Mouse (Mus musculus) lung, adult 10 weeks (tissue): ENCODE data around the gene Srsf1. TPM values are rescaled to one million over a fixed set of nuclear protein-coding genes. Genes with fewer than 3 reads are reported as not detected.

ENCODE experiments used
- polyA plus RNA-seq: library from polyadenylated mRNA; stranded (reverse); fragments of 350-450 nt; fragmentation: Illumina TruSeq; extraction: RNeasy Lipid Tissue Mini Kit (QIAGEN cat#74804); gene quantifications from one replicate; pipeline ENCODE4 v1.2.3, GENCODE M21; 2014; ENCODE audit warnings: low read depth, low replicate concordance; ENCODE audit not compliant: insufficient read depth

Gene Srsf1
- 79.3 TPM for polyA plus RNA-seq

GRCm38 (mm10) chr11:88046944-88047794 lies at the start of gene Srsf1:
TSS of gene Srsf1 (plus strand) at chr11:88047373.

GRCm38 (mm10) chr11:88067586-88068410 lies 20.6 kb downstream of the Srsf1 start, which contains the start of gene Vezf1:
TSS of gene Vezf1 (plus strand) at chr11:88068279.

DNA sequence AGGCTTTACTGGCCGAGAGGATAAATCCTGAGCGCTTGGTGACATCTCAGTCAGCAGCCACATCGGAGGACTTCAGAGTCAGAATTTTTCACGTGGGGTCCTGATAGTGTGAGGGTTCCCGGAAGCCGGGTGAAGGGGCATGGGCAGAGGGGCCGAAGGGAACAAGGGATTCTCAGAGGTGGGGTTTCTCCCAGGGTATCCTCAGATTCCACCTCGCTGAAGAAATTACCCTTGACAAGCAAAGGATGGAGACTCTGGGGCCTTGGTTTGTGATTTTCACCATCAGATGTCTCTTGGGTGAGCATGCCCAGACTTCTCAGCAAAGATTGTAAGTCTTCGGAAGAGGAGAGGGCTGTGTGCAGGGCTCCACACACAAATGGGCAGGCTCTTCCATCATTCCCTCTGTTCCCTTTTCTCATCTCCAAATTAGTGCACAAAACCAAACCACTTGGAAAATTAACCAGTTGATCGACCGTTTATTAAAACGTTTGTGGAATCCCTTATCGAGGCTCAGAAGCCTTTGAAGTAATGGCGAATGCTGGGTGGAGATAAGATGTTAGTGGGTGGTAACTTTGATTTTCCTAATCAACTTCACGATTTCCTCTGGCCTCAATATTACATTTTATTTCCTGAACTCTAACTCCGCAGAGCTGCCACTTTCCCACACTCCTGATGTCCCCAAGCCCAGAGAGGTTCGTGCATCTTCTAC lies 51.0 kb downstream of the Srsf1 start, which contains the start of gene Cuedc1:
Gene Cuedc1 (plus strand): TSS at position 38 of the 709 bp plus-strand sequence.

Other genes with a start within 250 kb of the Srsf1 start
- gene Lpo, start 219.1 kb upstream of the Srsf1 start, polyA plus RNA-seq: not detected
- 2.8 TPM for gene Mks1, start 194.2 kb upstream of the Srsf1 start, polyA plus RNA-seq
- not detected for gene Epx, start 171.8 kb upstream of the Srsf1 start, polyA plus RNA-seq
- gene Olfr462, start 155.1 kb upstream of the Srsf1 start, polyA plus RNA-seq: not detected
- gene Olfr463, start 150.0 kb upstream of the Srsf1 start, polyA plus RNA-seq: not detected
- gene Olfr464, start 126.4 kb upstream of the Srsf1 start, polyA plus RNA-seq: not detected
- 100 TPM for gene Dynll2, start 59.8 kb upstream of the Srsf1 start, polyA plus RNA-seq
- 23.8 TPM for gene Vezf1, start 20.9 kb downstream of the Srsf1 start, polyA plus RNA-seq
- 19.1 TPM for gene Cuedc1, start 50.7 kb downstream of the Srsf1 start, polyA plus RNA-seq
- gene Mrps23, start 157.0 kb downstream of the Srsf1 start, polyA plus RNA-seq: 54.3 TPM
- gene Ccdc182, start 246.7 kb downstream of the Srsf1 start, polyA plus RNA-seq: not detected